Mouse (Mus musculus): ENCODE measurements around the gene Tubd1.

- TF ChIP-seq E2F4 (IDR thresholded peaks at IDR 0.05; ENCODE audit: insufficient read depth) (no peak), POLR2A (IDR thresholded peaks at IDR 0.05; ENCODE audit: insufficient read length, low read depth) (no peak), MAX (IDR thresholded peaks at IDR 0.05; ENCODE audit: low read depth) (no peak)
Observed at GRCm38 (mm10) chr11:86592993-86593392, 48.2 kb downstream of the Tubd1 start.
